In genomic region chr9:64420471-64420870, GRCm38 (mm10) we compare ENCODE assay signal across 24 mouse cellular contexts.
"Had no signal": no experiment of that assay in that cellular context is flagged by ENCODE, and none has a peak within 500 bp of the region (broad histone marks: within the 10 kb centered on the region; RNA-seq: fewer than 3 reads in every experiment).

No protein-coding gene starts in this region.

- H3K36me3 ChIP-seq: heart, embryonic 13.5 days; heart, embryonic 15.5 days; hindbrain, embryonic 13.5 days; hindbrain, embryonic 15.5 days; kidney, embryonic 15.5 days; limb, embryonic 13.5 days; limb, embryonic 15.5 days had no signal

- H3K9me3 ChIP-seq: heart, embryonic 13.5 days; heart, embryonic 15.5 days; hindbrain, embryonic 13.5 days; hindbrain, embryonic 15.5 days; kidney, embryonic 15.5 days; limb, embryonic 13.5 days; limb, embryonic 15.5 days had no signal

- H3K4me2 ChIP-seq: heart, embryonic 11.5 days; heart, embryonic 13.5 days; heart, embryonic 15.5 days; hindbrain, embryonic 13.5 days; hindbrain, embryonic 15.5 days; kidney, embryonic 15.5 days; limb, embryonic 13.5 days; limb, embryonic 15.5 days had no signal

- H3K4me1 ChIP-seq: heart, embryonic 13.5 days; heart, embryonic 15.5 days; kidney, embryonic 15.5 days; limb, embryonic 13.5 days; limb, embryonic 15.5 days had no signal

- H3K9ac ChIP-seq: heart, embryonic 13.5 days; heart, embryonic 15.5 days; hindbrain, embryonic 13.5 days; hindbrain, embryonic 15.5 days; kidney, embryonic 15.5 days; limb, embryonic 13.5 days; limb, embryonic 15.5 days had no signal

- H3K4me3 ChIP-seq: heart, embryonic 13.5 days; heart, embryonic 15.5 days; hindbrain, embryonic 13.5 days; hindbrain, embryonic 15.5 days; kidney, embryonic 15.5 days; limb, embryonic 13.5 days; limb, embryonic 15.5 days had no signal

- H3K27me3 ChIP-seq: heart, embryonic 13.5 days; hindbrain, embryonic 13.5 days; hindbrain, embryonic 15.5 days; kidney, embryonic 15.5 days; limb, embryonic 13.5 days; limb, embryonic 15.5 days had no signal

- DNase-seq: gastrocnemius, postnatal 14 days; gastrocnemius, postnatal 36 days; heart, adult 18-20 months; heart, postnatal 14 days; heart, postnatal 36 days; kidney, adult 11 months; kidney, adult 2 months; kidney, adult 9 months; kidney, postnatal 14 days; kidney, postnatal 36 days; layer of hippocampus, adult 9-11 months; layer of hippocampus, postnatal 36 days; left cerebral cortex, postnatal 4 days had no signal

- ATAC-seq: hindbrain, postnatal 0 days; intestine, embryonic 16.5 days had no signal

- H3K27ac ChIP-seq: heart, embryonic 13.5 days; heart, embryonic 15.5 days; hindbrain, embryonic 13.5 days; hindbrain, embryonic 15.5 days; hindbrain, postnatal 0 days; kidney, embryonic 15.5 days; kidney, postnatal 0 days; limb, embryonic 13.5 days; limb, embryonic 15.5 days had no signal
